Mouse (Mus musculus) brain, embryonic 14.5 days (tissue): ENCODE results near the gene Hsd17b13.

Source experiments
- CTCF ChIP-seq: fragments of 200-500 bp; IDR thresholded peaks from 2 replicates; pipeline ENCODE4 v1.5.1; 2012; ENCODE audit warnings: inconsistent platforms, mild to moderate bottlenecking, moderate library complexity, borderline replicate concordance; ENCODE audit not compliant: insufficient read depth, insufficient read length; ENCODE audit errors: extremely low read depth
- POLR2A ChIP-seq: fragments of 200-500 bp; IDR thresholded peaks from 2 replicates; pipeline ENCODE4 v1.6.1; 2012; ENCODE audit warnings: mild to moderate bottlenecking, inconsistent platforms, borderline replicate concordance; ENCODE audit not compliant: poor library complexity, insufficient read depth, insufficient read length, severe bottlenecking; ENCODE audit errors: extremely low read depth

GRCm38 (mm10) chr5:104025245-104025854 is 48.1 kb upstream of the Hsd17b13 start:
- TF ChIP-seq CTCF (no peak), POLR2A (no peak)
